8 mouse cellular contexts compared by ENCODE assay signal in genomic region chr5:34287838-34288145, GRCm38 (mm10). TPM values are rescaled to one million over a fixed set of nuclear protein-coding genes. Genes with fewer than 3 reads are reported as not detected.
DNase-seq lines count a peak whose midpoint lies in the region; ATAC-seq and TF ChIP-seq lines count a peak whose summit lies in the region.

No protein-coding gene starts in this region.

- no peak overlapping the region for H3K27ac ChIP-seq in kidney, embryonic 14.5 days (ENCODE audit: low read depth, low read length)
- H3K27ac ChIP-seq in cortical plate, adult 2 months (ENCODE audit: insufficient read depth, low read length) = peak overlapping the region; percentile 58
- H3K27ac ChIP-seq in hindbrain, embryonic 13.5 days = peak overlapping the region; percentile 69
- peak overlapping the region; percentile 65 for H3K27ac ChIP-seq in midbrain, embryonic 15.5 days

- no peaks in the 10 kb centered on the region for H3K36me3 ChIP-seq in kidney, embryonic 14.5 days (ENCODE audit: control insufficient read depth, insufficient read depth, low read length)
- no peaks in the 10 kb centered on the region for H3K36me3 ChIP-seq in hindbrain, embryonic 13.5 days
- H3K36me3 ChIP-seq in midbrain, embryonic 15.5 days (replicated peaks) = no peaks in the 10 kb centered on the region

- no peak for TF ChIP-seq CTCF in cortical plate, adult 2 months (IDR thresholded peaks at IDR 0.05; ENCODE audit: extremely low read depth, insufficient read depth, low read length)

- H3K9me3 ChIP-seq in kidney, embryonic 14.5 days (ENCODE audit: control insufficient read depth, low read length) = no peaks in the 10 kb centered on the region
- no peaks in the 10 kb centered on the region for H3K9me3 ChIP-seq in hindbrain, embryonic 13.5 days
- no peaks in the 10 kb centered on the region for H3K9me3 ChIP-seq in midbrain, embryonic 15.5 days

- peak overlapping the region; percentile 62 for H3K4me3 ChIP-seq in kidney, embryonic 14.5 days (ENCODE audit: low read length)
- H3K4me3 ChIP-seq in cortical plate, adult 2 months (ENCODE audit: insufficient read depth, low read length) = peak overlapping the region; percentile 95
- H3K4me3 ChIP-seq in hindbrain, embryonic 13.5 days = peak overlapping the region; percentile 73
- peak overlapping the region; percentile 65 for H3K4me3 ChIP-seq in midbrain, embryonic 15.5 days

- ATAC-seq in kidney, embryonic 14.5 days (ENCODE audit: low FRiP score, low TSS enrichment) = no peak; the same call in 1 of the 2 replicates
- ATAC-seq in hindbrain, embryonic 13.5 days (ENCODE audit: low FRiP score) = peak; percentile 21
- ATAC-seq in midbrain, embryonic 15.5 days (replicated peaks) = peak; percentile 15

- peak overlapping the region; percentile 98 for H3K4me2 ChIP-seq in kidney, embryonic 14.5 days (replicated peaks; ENCODE audit: low read depth, low read length)
- peak overlapping the region; percentile 91 for H3K4me2 ChIP-seq in hindbrain, embryonic 13.5 days
- H3K4me2 ChIP-seq in midbrain, embryonic 15.5 days = peak overlapping the region; percentile 85

- H3K9ac ChIP-seq in kidney, embryonic 14.5 days (ENCODE audit: low read depth, low read length) = 0 out of 2 replicates have a peak overlapping the region, but pooled peaks have one; percentile 31
- peak overlapping the region; percentile 76 for H3K9ac ChIP-seq in hindbrain, embryonic 13.5 days
- peak overlapping the region; percentile 65 for H3K9ac ChIP-seq in midbrain, embryonic 15.5 days

- H3K4me1 ChIP-seq in kidney, embryonic 14.5 days (ENCODE audit: control insufficient read depth, insufficient read depth, low read length) = peaks cover 14% of the 10 kb centered on the region; the same call in 1 of the 2 replicates
- peaks cover 2% of the 10 kb centered on the region; the same call in 1 of the 2 replicates for H3K4me1 ChIP-seq in cortical plate, adult 2 months (ENCODE audit: control insufficient read depth, insufficient read depth, low read length)
- H3K4me1 ChIP-seq in hindbrain, embryonic 13.5 days (replicated peaks) = peaks cover 24% of the 10 kb centered on the region
- H3K4me1 ChIP-seq in midbrain, embryonic 15.5 days = peaks cover 17% of the 10 kb centered on the region

- no peak for DNase-seq in kidney, postnatal 36 days
- no peak for DNase-seq in Muller cell, postnatal 12 days (ENCODE audit: inconsistent ontology term)
- no peak for DNase-seq in layer of hippocampus, adult 9-11 months
- no peak for DNase-seq in frontal cortex, postnatal 14 days (ENCODE audit: low spot score in 2 of 2)

- H3K27me3 ChIP-seq in kidney, embryonic 14.5 days (ENCODE audit: control insufficient read depth, insufficient read depth, low read length) = peaks cover 48% of the 10 kb centered on the region
- peaks cover 57% of the 10 kb centered on the region for H3K27me3 ChIP-seq in hindbrain, embryonic 13.5 days
- peaks cover 22% of the 10 kb centered on the region for H3K27me3 ChIP-seq in midbrain, embryonic 15.5 days (replicated peaks)

- 2% methylated on average over 18 of the region's 18 CpGs for WGBS in kidney, embryonic 14.5 days
- 0% methylated on average over 18 of the region's 18 CpGs for WGBS in hindbrain, embryonic 13.5 days
- WGBS in midbrain, embryonic 15.5 days = under 1% methylated on average over 18 of the region's 18 CpGs

- TF ChIP-seq POLR2A in cortical plate, adult 2 months (IDR thresholded peaks at IDR 0.05; ENCODE audit: extremely low read depth, insufficient read depth, low read length) = no peak

RNA-seq across cellular contexts. Expression of gene Zfyve28, which starts 0.5 kb away (rescaled TPM):
- polyA plus RNA-seq in kidney, embryonic 14.5 days (2014; fragmentation: Nextera tagmentation; extraction: Ambion mirVana) = 0.14 and 0.37 TPM in 2 replicates
- polyA plus RNA-seq in cortical plate, adult 2 months (2012; rRNA removed) = 42.2 and 43.0 TPM in 2 replicates
- polyA plus RNA-seq in hindbrain, embryonic 13.5 days (2015; fragmentation: Nextera tagmentation; extraction: Ambion mirVana) = 4.6 and 5.4 TPM in 2 replicates
- 4.7 and 6.1 TPM in 2 replicates for polyA plus RNA-seq in midbrain, embryonic 15.5 days (2015; fragmentation: Nextera tagmentation; extraction: Ambion mirVana)

RNA-seq across cellular contexts. Expression of gene Cfap99, which starts 0.6 kb away (rescaled TPM):
- not detected in 2 replicates for polyA plus RNA-seq in kidney, embryonic 14.5 days (2014; fragmentation: Nextera tagmentation; extraction: Ambion mirVana)
- 0.38 and 0.46 TPM in 2 replicates for polyA plus RNA-seq in cortical plate, adult 2 months (2012; rRNA removed)
- 0.08 TPM in 1 of 2 replicates, not detected in the other for polyA plus RNA-seq in hindbrain, embryonic 13.5 days (2015; fragmentation: Nextera tagmentation; extraction: Ambion mirVana)
- 0.10 and 0.28 TPM in 2 replicates for polyA plus RNA-seq in midbrain, embryonic 15.5 days (2015; fragmentation: Nextera tagmentation; extraction: Ambion mirVana)

RNA-seq across cellular contexts. Expression of gene Rnf4, which starts 48.3 kb away (rescaled TPM):
- polyA plus RNA-seq in kidney, embryonic 14.5 days (2014; fragmentation: Nextera tagmentation; extraction: Ambion mirVana) = 140 and 213 TPM in 2 replicates
- polyA plus RNA-seq in cortical plate, adult 2 months (2012; rRNA removed) = 82.6 and 88.2 TPM in 2 replicates
- 131 and 140 TPM in 2 replicates for polyA plus RNA-seq in hindbrain, embryonic 13.5 days (2015; fragmentation: Nextera tagmentation; extraction: Ambion mirVana)
- polyA plus RNA-seq in midbrain, embryonic 15.5 days (2015; fragmentation: Nextera tagmentation; extraction: Ambion mirVana) = 130 and 132 TPM in 2 replicates
